Mouse (Mus musculus): Measurements from ENCODE around the gene Prdm16.
A peak's percentile ranks its signal among the peaks of the same experiment; 100 is the strongest.

The Prdm16 gene

GRCm38 (mm10) chr4:154418993-154419392 is 217.7 kb downstream of the Prdm16 start:
- DNase-seq (ENCODE audit: low read depth) = peak; percentile 26

- no peak for DNase-seq (ENCODE audit: low read depth)
Observed at GRCm38 (mm10) chr4:154418327-154418744, 218.3 kb downstream of the Prdm16 start.

GRCm38 (mm10) chr4:154416728-154417127 is 219.9 kb downstream of the Prdm16 start:
- no peak for DNase-seq (ENCODE audit: low read depth)

- DNase-seq (ENCODE audit: low read depth) = no peak
Observed at GRCm38 (mm10) chr4:154414885-154415284, 221.8 kb downstream of the Prdm16 start.

- DNase-seq (ENCODE audit: low read depth) = no peak
Observed at GRCm38 (mm10) chr4:154410559-154410958, 226.1 kb downstream of the Prdm16 start.

GRCm38 (mm10) chr4:154409841-154410240 is 226.8 kb downstream of the Prdm16 start:
- no peak for DNase-seq (ENCODE audit: low read depth)

GRCm38 (mm10) chr4:154409237-154409721 is 227.4 kb downstream of the Prdm16 start:
- DNase-seq (ENCODE audit: low read depth) = no peak

GRCm38 (mm10) chr4:154402948-154403347 is 233.7 kb downstream of the Prdm16 start:
- no peak for DNase-seq (ENCODE audit: low read depth)

GRCm38 (mm10) chr4:154401982-154402932 is 234.4 kb downstream of the Prdm16 start:
- DNase-seq (ENCODE audit: low read depth) = no peak

GRCm38 (mm10) chr4:154401379-154401778 is 235.3 kb downstream of the Prdm16 start:
- no peak for DNase-seq (ENCODE audit: low read depth)

- no peak for DNase-seq (ENCODE audit: low read depth)
Observed at GRCm38 (mm10) chr4:154400256-154401171, 236.2 kb downstream of the Prdm16 start.

GRCm38 (mm10) chr4:154399634-154400033 is 237.0 kb downstream of the Prdm16 start:
- no peak for DNase-seq (ENCODE audit: low read depth)

GRCm38 (mm10) chr4:154396652-154397301 is 239.9 kb downstream of the Prdm16 start:
- no peak for DNase-seq (ENCODE audit: low read depth)

- DNase-seq (ENCODE audit: low read depth) = no peak
Observed at GRCm38 (mm10) chr4:154394123-154394722, 242.4 kb downstream of the Prdm16 start.

- DNase-seq (ENCODE audit: low read depth) = no peak
Observed at GRCm38 (mm10) chr4:154393196-154394122, 243.2 kb downstream of the Prdm16 start.

- peak; percentile 46 for DNase-seq (ENCODE audit: low read depth)
Observed at GRCm38 (mm10) chr4:154392641-154393040, 244.0 kb downstream of the Prdm16 start.

- no peak for DNase-seq (ENCODE audit: low read depth)
Observed at GRCm38 (mm10) chr4:154390333-154391080, 246.2 kb downstream of the Prdm16 start.

GRCm38 (mm10) chr4:154389641-154390040 is 247.0 kb downstream of the Prdm16 start:
- no peak for DNase-seq (ENCODE audit: low read depth)

- no peak for DNase-seq (ENCODE audit: low read depth)
Observed at GRCm38 (mm10) chr4:154386810-154387209, 249.9 kb downstream of the Prdm16 start.

- DNase-seq (ENCODE audit: low read depth) = no peak
Observed at GRCm38 (mm10) chr4:154385918-154386317, 250.8 kb downstream of the Prdm16 start.

Data from induced T-regulatory cell, adult 2 months (primary cell).